Mouse (Mus musculus) intestine, embryonic 15.5 days (tissue): ENCODE data around the gene Rab28. TPM values are rescaled to one million over a fixed set of nuclear protein-coding genes. Genes with fewer than 3 reads are reported as not detected.

Experiments used
- ATAC-seq: fragments of 200-750 bp; cut with Nextera tagmentation; 2 replicates; pipeline ENCODE4 v1.8.0; 2017; ENCODE audit warnings: moderate TSS enrichment, moderate library complexity
- H3K27ac ChIP-seq: fragments of 300-500 bp; sonication (generic); 2 replicates; pipeline ENCODE4 v1.5.1; 2015; ENCODE audit warnings: mild to moderate bottlenecking, inconsistent platforms
- H3K27me3 ChIP-seq: fragments of 300-500 bp; sonication (generic); replicated peaks from 2 replicates; pipeline ENCODE4 v1.6.1; 2015; ENCODE audit warnings: inconsistent platforms
- H3K36me3 ChIP-seq: fragments of 300-500 bp; sonication (generic); 2 replicates; pipeline ENCODE4 v1.6.1; 2015; ENCODE audit warnings: inconsistent platforms
- H3K4me1 ChIP-seq: fragments of 300-500 bp; sonication (generic); replicated peaks from 2 replicates; pipeline ENCODE4 v1.6.1; 2015; ENCODE audit warnings: inconsistent platforms
- H3K4me2 ChIP-seq: fragments of 300-500 bp; sonication (generic); replicated peaks from 2 replicates; pipeline ENCODE4 v1.6.1; 2015; ENCODE audit warnings: mild to moderate bottlenecking, inconsistent platforms
- H3K4me3 ChIP-seq: fragments of 300-500 bp; sonication (generic); replicated peaks from 2 replicates; pipeline ENCODE4 v1.5.1; 2015; ENCODE audit warnings: inconsistent platforms
- H3K9ac ChIP-seq: fragments of 300-500 bp; sonication (generic); 2 replicates; pipeline ENCODE4 v1.6.1; 2015; ENCODE audit warnings: inconsistent platforms
- H3K9me3 ChIP-seq: fragments of 300-500 bp; sonication (generic); 2 replicates; pipeline ENCODE4 v1.6.1; 2016; ENCODE audit warnings: inconsistent platforms
- WGBS: fragments of 180-500 bp; shearing (Covaris S2); methylation state at CpG from one replicate; pipeline ENCODE4 v1.1.7; 2015; 5-methylcytosine and 5-hydroxymethylcytosine counted together
- polyA plus RNA-seq: library from polyadenylated mRNA; unstranded; fragments of >200 nt; fragmentation: Nextera tagmentation; extraction: Ambion mirVana; gene quantifications from 2 replicates; pipeline ENCODE4 v1.2.1, GENCODE M21; 2015

Rab28 gene
- polyA plus RNA-seq, 1 experiment from 2014 or later = 58.8 TPM

- Histone ChIP-seq H3K4me2 (no peak overlapping the region), H3K36me3 (no peaks in the 10 kb centered on the region), H3K4me3 (no peak overlapping the region), H3K9me3 (no peaks in the 10 kb centered on the region), H3K27ac (no peak overlapping the region), H3K27me3 (no peaks in the 10 kb centered on the region), H3K4me1 (no peaks in the 10 kb centered on the region), H3K9ac (no peak overlapping the region)
- WGBS = 55% methylated on average over 1 of the region's 1 CpGs
- ATAC-seq = no peak
Measured at GRCm38 (mm10) chr5:41618966-41619365, 89.0 kb downstream of the Rab28 start.

DNA sequence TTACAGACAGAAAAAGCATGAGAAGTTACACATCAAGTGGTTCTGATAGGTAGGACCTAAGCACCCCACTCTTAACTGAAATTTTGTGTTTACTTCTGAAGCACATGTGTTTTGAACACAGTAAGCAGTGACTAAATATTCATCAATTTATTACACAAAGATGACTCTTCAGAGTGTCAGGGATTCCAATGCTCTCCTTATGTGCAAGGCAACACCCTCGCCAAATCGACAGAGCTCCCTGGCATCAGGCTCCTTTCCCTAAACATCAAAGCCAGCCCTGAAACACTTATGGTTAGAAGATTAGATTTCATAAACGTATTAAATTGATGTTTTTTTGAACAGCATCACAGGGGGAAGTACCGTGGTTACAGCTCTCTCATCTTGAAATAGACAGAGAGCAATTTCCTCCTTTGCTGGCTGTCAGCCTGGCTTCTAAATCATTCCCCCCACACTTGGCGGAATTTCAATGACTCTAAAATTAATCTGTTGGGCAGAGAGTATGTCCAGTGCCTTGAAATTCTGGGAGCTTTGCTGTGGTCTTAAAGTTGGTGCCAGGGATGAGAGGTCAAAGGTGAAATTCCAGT lies 97.4 kb downstream of the Rab28 start:
- Histone ChIP-seq H3K4me3 (no peak overlapping the region), H3K9me3 (no peaks in the 10 kb centered on the region), H3K27ac (no peak overlapping the region), H3K4me1 (no peaks in the 10 kb centered on the region), H3K4me2 (no peak overlapping the region), H3K27me3 (no peaks in the 10 kb centered on the region), H3K9ac (no peak overlapping the region), H3K36me3 (no peaks in the 10 kb centered on the region)
- no peak for ATAC-seq
- 36% methylated on average over 5 of the region's 5 CpGs for WGBS

GRCm38 (mm10) chr5:41596242-41597117 lies 111.5 kb downstream of the Rab28 start:
- WGBS = 84% methylated on average over 3 of the region's 3 CpGs
- no peak overlapping the region for H3K27ac ChIP-seq
- no peak for ATAC-seq
- H3K27me3 ChIP-seq = no peaks in the 10 kb centered on the region
- H3K36me3 ChIP-seq = no peaks in the 10 kb centered on the region
- H3K4me2 ChIP-seq = no peak overlapping the region
- H3K4me1 ChIP-seq = no peaks in the 10 kb centered on the region
- no peak overlapping the region for H3K4me3 ChIP-seq
- no peaks in the 10 kb centered on the region for H3K9me3 ChIP-seq
- H3K9ac ChIP-seq = no peak overlapping the region

DNA sequence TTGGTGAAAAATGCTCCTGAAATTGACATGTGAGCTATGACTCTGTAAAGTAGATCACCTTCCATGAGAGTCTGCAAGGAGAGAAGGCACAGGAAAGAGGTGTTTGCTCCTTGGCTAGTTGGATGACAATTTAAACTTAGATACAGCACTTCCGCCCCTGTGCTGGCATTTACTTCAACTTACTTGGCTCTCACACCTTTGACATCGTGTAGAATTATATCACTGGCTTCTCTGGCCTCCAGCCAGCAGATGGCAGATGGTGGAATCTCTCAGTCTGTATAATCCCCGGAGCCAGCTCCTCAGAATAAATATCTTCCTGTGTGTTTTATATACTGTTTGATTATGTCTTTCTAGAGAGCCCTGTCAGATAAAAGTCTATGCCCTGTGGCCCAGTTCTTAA lies 112.8 kb downstream of the Rab28 start:
- Histone ChIP-seq H3K27ac (no peak overlapping the region), H3K4me3 (no peak overlapping the region), H3K9me3 (no peaks in the 10 kb centered on the region), H3K4me2 (no peak overlapping the region), H3K36me3 (no peaks in the 10 kb centered on the region), H3K4me1 (no peaks in the 10 kb centered on the region), H3K27me3 (no peaks in the 10 kb centered on the region), H3K9ac (no peak overlapping the region)
- 34% methylated on average over 3 of the region's 3 CpGs for WGBS
- ATAC-seq = no peak

- Histone ChIP-seq H3K27me3 (no peaks in the 10 kb centered on the region), H3K9me3 (no peaks in the 10 kb centered on the region), H3K4me3 (no peak overlapping the region), H3K36me3 (no peaks in the 10 kb centered on the region), H3K27ac (no peak overlapping the region), H3K4me1 (no peaks in the 10 kb centered on the region), H3K4me2 (no peak overlapping the region), H3K9ac (no peak overlapping the region)
- WGBS = 39% methylated on average over 2 of the region's 2 CpGs
- no peak for ATAC-seq
Measured at GRCm38 (mm10) chr5:41578051-41578450, 129.9 kb downstream of the Rab28 start.

Other genes starting within 250 kb of the Rab28 start
- 2.6 and 2.9 TPM in 2 replicates for gene Nkx3-2, start 56.3 kb upstream of the Rab28 start, polyA plus RNA-seq
- gene Bod1l, start 136.2 kb upstream of the Rab28 start, polyA plus RNA-seq = 19.1 and 20.2 TPM in 2 replicates